Mouse (Mus musculus) intestine, embryonic 14.5 days (tissue): ENCODE results near the gene Strn3. TPM values are rescaled to one million over a fixed set of nuclear protein-coding genes. Genes with fewer than 3 reads are reported as not detected.

ENCODE experiments used
- ATAC-seq: fragments of 200-750 bp; cut with Nextera tagmentation; replicated peaks from 2 replicates; pipeline ENCODE4 v1.8.0; 2017; ENCODE audit warnings: low read depth, moderate number of reproducible peaks, moderate TSS enrichment, moderate library complexity; ENCODE audit not compliant: low FRiP score, low TSS enrichment
- DNase-seq: peaks from one replicate; pipeline ENCODE4 v3.0.0-alpha.2; 2018; ENCODE audit warnings: low spot score
- H3K27ac ChIP-seq: fragments of 300-500 bp; sonication (generic); 2 replicates; pipeline ENCODE4 v1.5.1; 2014; ENCODE audit warnings: low read depth, mild to moderate bottlenecking, control low read depth
- H3K27me3 ChIP-seq: fragments of 300-500 bp; sonication (generic); replicated peaks from 2 replicates; pipeline ENCODE4 v1.6.1; 2014; ENCODE audit warnings: low read length, control low read depth; ENCODE audit not compliant: control insufficient read depth, insufficient read depth
- H3K36me3 ChIP-seq: fragments of 300-500 bp; sonication (generic); 2 replicates; pipeline ENCODE4 v1.6.1; 2014; ENCODE audit warnings: low read length, control low read depth; ENCODE audit not compliant: control insufficient read depth, insufficient read depth
- H3K4me1 ChIP-seq: fragments of 300-500 bp; sonication (generic); replicated peaks from 2 replicates; pipeline ENCODE4 v1.6.1; 2014; ENCODE audit warnings: low read length, control low read depth, mixed read lengths; ENCODE audit not compliant: control insufficient read depth, insufficient read depth
- H3K4me2 ChIP-seq: fragments of 300-500 bp; sonication (generic); 2 replicates; pipeline ENCODE4 v1.6.1; 2014; ENCODE audit warnings: low read length
- H3K4me3 ChIP-seq: fragments of 300-500 bp; sonication (generic); 2 replicates; pipeline ENCODE4 v1.5.1; 2014; ENCODE audit warnings: low read depth, low read length, control low read depth, mixed read lengths
- H3K9ac ChIP-seq: fragments of 300-500 bp; sonication (generic); 2 replicates; pipeline ENCODE4 v1.6.1; 2014; ENCODE audit warnings: mild to moderate bottlenecking, low read length
- H3K9me3 ChIP-seq: fragments of 300-500 bp; sonication (generic); 2 replicates; pipeline ENCODE4 v1.6.1; 2016; ENCODE audit warnings: low read length, control low read depth; ENCODE audit not compliant: control insufficient read depth
- WGBS: fragments of 180-500 bp; shearing (Covaris S2); extraction: QIAGEN DNeasy Blood & Tissue Kit; methylation state at CpG from one replicate; pipeline ENCODE4 v1.1.7; 2014; 5-methylcytosine and 5-hydroxymethylcytosine counted together
- polyA plus RNA-seq: library from polyadenylated mRNA; unstranded; fragments of >200 nt; fragmentation: Nextera tagmentation; extraction: Ambion mirVana; gene quantifications from 2 replicates; pipeline ENCODE4 v1.2.1, GENCODE M21; 2014

The Strn3 gene
- polyA plus RNA-seq, 1 experiment from 2014 or later = 48.6 TPM

GRCm38 (mm10) chr12:51718617-51719016 is 26.9 kb upstream of the Strn3 start:
- H3K27ac ChIP-seq = no peak overlapping the region
- H3K4me1 ChIP-seq = no peaks in the 10 kb centered on the region
- no peaks in the 10 kb centered on the region for H3K27me3 ChIP-seq
- H3K9me3 ChIP-seq = no peaks in the 10 kb centered on the region
- no peak overlapping the region for H3K4me2 ChIP-seq
- no peak overlapping the region for H3K4me3 ChIP-seq
- ATAC-seq (no peak), DNase-seq (no peak)
- no peak overlapping the region for H3K9ac ChIP-seq
- no peaks in the 10 kb centered on the region for H3K36me3 ChIP-seq
- 93% methylated on average over 6 of the region's 6 CpGs for WGBS

- Histone ChIP-seq H3K4me1 (no peaks in the 10 kb centered on the region), H3K36me3 (no peaks in the 10 kb centered on the region), H3K27me3 (no peaks in the 10 kb centered on the region), H3K4me2 (no peak overlapping the region), H3K4me3 (no peak overlapping the region), H3K27ac (no peak overlapping the region), H3K9ac (no peak overlapping the region), H3K9me3 (no peaks in the 10 kb centered on the region)
- ATAC-seq = no peak
- WGBS = 85% methylated on average over 1 of the region's 1 CpGs
- no peak for DNase-seq
These were observed 21.0 kb upstream of the Strn3 start for GRCm38 (mm10) chr12:51712685-51713084.

GRCm38 (mm10) chr12:51710154-51710553 is 18.5 kb upstream of the Strn3 start:
- no peaks in the 10 kb centered on the region for H3K36me3 ChIP-seq
- WGBS = 48% methylated on average over 5 of the region's 5 CpGs
- no peaks in the 10 kb centered on the region for H3K9me3 ChIP-seq
- no peak overlapping the region for H3K27ac ChIP-seq
- no peak overlapping the region for H3K9ac ChIP-seq
- H3K4me1 ChIP-seq = no peaks in the 10 kb centered on the region
- H3K4me2 ChIP-seq = no peak overlapping the region
- no peaks in the 10 kb centered on the region for H3K27me3 ChIP-seq
- H3K4me3 ChIP-seq = no peak overlapping the region
- no peak for DNase-seq
- no peak for ATAC-seq

GRCm38 (mm10) chr12:51709741-51710140 is 18.0 kb upstream of the Strn3 start:
- WGBS = 67% methylated on average over 3 of the region's 3 CpGs
- Histone ChIP-seq H3K27me3 (no peaks in the 10 kb centered on the region), H3K4me2 (no peak overlapping the region), H3K4me3 (no peak overlapping the region), H3K9me3 (no peaks in the 10 kb centered on the region), H3K4me1 (no peaks in the 10 kb centered on the region), H3K36me3 (no peaks in the 10 kb centered on the region), H3K27ac (no peak overlapping the region), H3K9ac (no peak overlapping the region)
- ATAC-seq (no peak), DNase-seq (no peak)

GRCm38 (mm10) chr12:51708941-51709686 is 17.4 kb upstream of the Strn3 start:
- no peaks in the 10 kb centered on the region for H3K36me3 ChIP-seq
- H3K9ac ChIP-seq = no peak overlapping the region
- no peaks in the 10 kb centered on the region for H3K27me3 ChIP-seq
- H3K4me3 ChIP-seq = no peak overlapping the region
- no peak overlapping the region for H3K27ac ChIP-seq
- no peaks in the 10 kb centered on the region for H3K4me1 ChIP-seq
- no peak for DNase-seq
- no peak overlapping the region for H3K4me2 ChIP-seq
- no peak for ATAC-seq
- 67% methylated on average over 14 of the region's 14 CpGs for WGBS
- H3K9me3 ChIP-seq = no peaks in the 10 kb centered on the region

- H3K27ac ChIP-seq = no peak overlapping the region
- WGBS = 75% methylated on average over 5 of the region's 5 CpGs
- H3K4me1 ChIP-seq = no peaks in the 10 kb centered on the region
- DNase-seq (no peak), ATAC-seq (no peak)
- H3K36me3 ChIP-seq = no peaks in the 10 kb centered on the region
- H3K4me2 ChIP-seq = no peak overlapping the region
- no peaks in the 10 kb centered on the region for H3K27me3 ChIP-seq
- no peak overlapping the region for H3K4me3 ChIP-seq
- no peak overlapping the region for H3K9ac ChIP-seq
- H3K9me3 ChIP-seq = peaks cover 2% of the 10 kb centered on the region; the same call in 1 of the 2 replicates
These were observed 15.1 kb upstream of the Strn3 start for GRCm38 (mm10) chr12:51706673-51707235.

GRCm38 (mm10) chr12:51705778-51706177 is 14.1 kb upstream of the Strn3 start:
- Histone ChIP-seq H3K9me3 (peaks cover 4% of the 10 kb centered on the region; the same call in 1 of the 2 replicates), H3K27me3 (no peaks in the 10 kb centered on the region), H3K4me2 (no peak overlapping the region), H3K36me3 (no peaks in the 10 kb centered on the region), H3K27ac (no peak overlapping the region), H3K4me3 (no peak overlapping the region), H3K4me1 (no peaks in the 10 kb centered on the region), H3K9ac (no peak overlapping the region)
- ATAC-seq (no peak), DNase-seq (no peak)
- WGBS = 64% methylated on average over 12 of the region's 12 CpGs

- 73% methylated on average over 7 of the region's 7 CpGs for WGBS
- Histone ChIP-seq H3K4me3 (no peak overlapping the region), H3K9ac (no peak overlapping the region), H3K4me1 (no peaks in the 10 kb centered on the region; the same call in 1 of the 2 replicates), H3K4me2 (no peak overlapping the region), H3K27me3 (no peaks in the 10 kb centered on the region), H3K27ac (no peak overlapping the region), H3K36me3 (no peaks in the 10 kb centered on the region), H3K9me3 (peaks cover 4% of the 10 kb centered on the region; the same call in 1 of the 2 replicates)
- no peak for DNase-seq
- no peak for ATAC-seq
These were observed 12.9 kb upstream of the Strn3 start for GRCm38 (mm10) chr12:51704572-51704971.

GRCm38 (mm10) chr12:51703859-51704258 is 12.2 kb upstream of the Strn3 start:
- DNase-seq (no peak), ATAC-seq (no peak)
- no peaks in the 10 kb centered on the region; the same call in 1 of the 2 replicates for H3K4me1 ChIP-seq
- no peak overlapping the region for H3K4me2 ChIP-seq
- H3K4me3 ChIP-seq = no peak overlapping the region
- peaks cover 4% of the 10 kb centered on the region; the same call in 1 of the 2 replicates for H3K9me3 ChIP-seq
- WGBS = 43% methylated on average over 1 of the region's 1 CpGs
- no peaks in the 10 kb centered on the region for H3K36me3 ChIP-seq
- H3K27ac ChIP-seq = no peak overlapping the region
- H3K27me3 ChIP-seq = no peaks in the 10 kb centered on the region
- H3K9ac ChIP-seq = no peak overlapping the region
